Mouse (Mus musculus): ENCODE measurements around the gene Tti1. TPM values are rescaled to one million over a fixed set of nuclear protein-coding genes. Genes with fewer than 3 reads are reported as not detected.

Gene Tti1
- polyA plus RNA-seq, 1 experiment from 2014 or later = 8.1 TPM

DNA sequence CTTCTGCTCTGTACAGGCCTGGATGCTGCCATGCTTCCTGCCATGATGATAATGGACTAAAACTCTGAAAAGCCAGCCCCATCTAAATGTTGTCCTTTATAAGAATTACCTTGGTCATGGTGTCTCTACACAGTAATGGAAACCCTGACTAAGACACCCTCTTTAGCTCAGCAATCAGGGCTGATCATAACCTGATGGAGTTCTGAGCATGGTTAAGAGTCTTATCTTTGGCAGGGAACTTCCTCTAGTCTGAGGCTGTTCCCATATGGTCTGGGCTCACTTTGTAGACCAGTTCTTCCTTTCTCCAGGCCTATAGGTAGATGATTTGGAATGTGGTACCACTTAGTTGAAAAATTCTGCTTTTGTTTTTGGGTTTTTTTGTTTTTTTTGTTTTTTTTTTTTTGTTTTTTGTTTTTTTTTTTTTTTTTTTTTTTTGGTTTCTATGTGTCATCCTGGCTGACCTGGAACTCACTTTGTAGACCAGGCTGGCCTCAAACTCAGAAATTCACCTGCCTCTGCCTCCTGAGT, 40.3 kb upstream of the Tti1 start:
- no peak for TF ChIP-seq CTCF (IDR thresholded peaks at IDR 0.05)
- no peak for TF ChIP-seq EP300 (IDR thresholded peaks at IDR 0.05)
- Histone ChIP-seq H3K9me3 (ENCODE audit: low read length) (no peaks in the 10 kb centered on the region), H3K9ac (replicated peaks; ENCODE audit: low read depth) (no peak overlapping the region), H3K27me3 (replicated peaks; ENCODE audit: insufficient read depth, low read length) (no peaks in the 10 kb centered on the region), H3K36me3 (ENCODE audit: insufficient read depth, low read length) (0 out of 2 replicates have a peak, but pooled peaks cover 5% of the 10 kb centered on the region), H3K4me2 (replicated peaks; ENCODE audit: low read depth, low read length) (no peak overlapping the region), H3K4me3 (ENCODE audit: low read depth, low read length) (no peak overlapping the region), H3K4me1 (ENCODE audit: insufficient read depth, low read depth, low read length) (peaks cover 11% of the 10 kb centered on the region), H3K27ac (ENCODE audit: low read length) (no peak overlapping the region)
- DNase-seq (ENCODE audit: low spot score) = no peak
- no peak for ATAC-seq

GRCm38 (mm10) chr2:158067260-158067824, 39.1 kb upstream of the Tti1 start:
- no peaks in the 10 kb centered on the region for H3K9me3 ChIP-seq (ENCODE audit: low read length)
- DNase-seq (ENCODE audit: low spot score) (peak; percentile 78), ATAC-seq (peak; percentile 84)
- peaks cover 11% of the 10 kb centered on the region for H3K4me1 ChIP-seq (ENCODE audit: insufficient read depth, low read depth, low read length)
- TF ChIP-seq EP300 (IDR thresholded peaks at IDR 0.05) (peak; percentile 71), CTCF (IDR thresholded peaks at IDR 0.05) (peak; percentile 50)
- H3K27ac ChIP-seq (ENCODE audit: low read length) = peak overlapping the region; percentile 55; the same call in 1 of the 2 replicates
- H3K36me3 ChIP-seq (ENCODE audit: insufficient read depth, low read length) = 0 out of 2 replicates have a peak, but pooled peaks cover 5% of the 10 kb centered on the region
- no peak overlapping the region for H3K4me3 ChIP-seq (ENCODE audit: low read depth, low read length)
- WGBS = 77% methylated on average over 5 of the region's 5 CpGs
- H3K9ac ChIP-seq (replicated peaks; ENCODE audit: low read depth) = no peak overlapping the region
- no peak overlapping the region for H3K4me2 ChIP-seq (replicated peaks; ENCODE audit: low read depth, low read length)
- no peaks in the 10 kb centered on the region for H3K27me3 ChIP-seq (replicated peaks; ENCODE audit: insufficient read depth, low read length)

GRCm38 (mm10) chr2:158066456-158066855, 38.2 kb upstream of the Tti1 start:
- H3K9me3 ChIP-seq (ENCODE audit: low read length) = no peaks in the 10 kb centered on the region
- H3K27me3 ChIP-seq (replicated peaks; ENCODE audit: insufficient read depth, low read length) = no peaks in the 10 kb centered on the region
- H3K4me3 ChIP-seq (ENCODE audit: low read depth, low read length) = no peak overlapping the region
- peaks cover 5% of the 10 kb centered on the region; the same call in 1 of the 2 replicates for H3K36me3 ChIP-seq (ENCODE audit: insufficient read depth, low read length)
- peaks cover 6% of the 10 kb centered on the region for H3K4me1 ChIP-seq (ENCODE audit: insufficient read depth, low read depth, low read length)
- ATAC-seq = no peak
- 0 out of 2 replicates have a peak overlapping the region, but pooled peaks have one; percentile 55 for H3K27ac ChIP-seq (ENCODE audit: low read length)
- no peak for DNase-seq (ENCODE audit: low spot score)
- H3K9ac ChIP-seq (replicated peaks; ENCODE audit: low read depth) = no peak overlapping the region
- TF ChIP-seq CTCF (IDR thresholded peaks at IDR 0.05) (no peak), EP300 (IDR thresholded peaks at IDR 0.05) (no peak)
- H3K4me2 ChIP-seq (replicated peaks; ENCODE audit: low read depth, low read length) = no peak overlapping the region

- TF ChIP-seq EP300 (IDR thresholded peaks at IDR 0.05) (no peak), CTCF (IDR thresholded peaks at IDR 0.05) (no peak)
- WGBS = 50% methylated on average over 5 of the region's 5 CpGs
- no peak overlapping the region for H3K4me2 ChIP-seq (replicated peaks; ENCODE audit: low read depth, low read length)
- DNase-seq (ENCODE audit: low spot score) = peak; percentile 49
- no peaks in the 10 kb centered on the region for H3K9me3 ChIP-seq (ENCODE audit: low read length)
- H3K9ac ChIP-seq (replicated peaks; ENCODE audit: low read depth) = no peak overlapping the region
- 0 out of 2 replicates have a peak, but pooled peaks cover 5% of the 10 kb centered on the region for H3K4me1 ChIP-seq (ENCODE audit: insufficient read depth, low read depth, low read length)
- H3K36me3 ChIP-seq (ENCODE audit: insufficient read depth, low read length) = peaks cover 6% of the 10 kb centered on the region
- H3K4me3 ChIP-seq (ENCODE audit: low read depth, low read length) = no peak overlapping the region
- H3K27me3 ChIP-seq (replicated peaks; ENCODE audit: insufficient read depth, low read length) = no peaks in the 10 kb centered on the region
- peak; percentile 73 for ATAC-seq
- H3K27ac ChIP-seq (ENCODE audit: low read length) = peak overlapping the region; percentile 47; the same call in 1 of the 2 replicates
These were observed 36.8 kb upstream of the Tti1 start for GRCm38 (mm10) chr2:158065064-158065463.

GRCm38 (mm10) chr2:158064571-158065048, 36.4 kb upstream of the Tti1 start:
- no peaks in the 10 kb centered on the region for H3K27me3 ChIP-seq (replicated peaks; ENCODE audit: insufficient read depth, low read length)
- 0 out of 2 replicates have a peak overlapping the region, but pooled peaks have one; percentile 10 for H3K27ac ChIP-seq (ENCODE audit: low read length)
- H3K36me3 ChIP-seq (ENCODE audit: insufficient read depth, low read length) = peaks cover 10% of the 10 kb centered on the region
- 0 out of 2 replicates have a peak, but pooled peaks cover 5% of the 10 kb centered on the region for H3K4me1 ChIP-seq (ENCODE audit: insufficient read depth, low read depth, low read length)
- H3K4me3 ChIP-seq (ENCODE audit: low read depth, low read length) = no peak overlapping the region
- no peak overlapping the region for H3K9ac ChIP-seq (replicated peaks; ENCODE audit: low read depth)
- no peak overlapping the region for H3K4me2 ChIP-seq (replicated peaks; ENCODE audit: low read depth, low read length)
- TF ChIP-seq EP300 (IDR thresholded peaks at IDR 0.05) (no peak), CTCF (IDR thresholded peaks at IDR 0.05) (peak; percentile 61)
- whole genome bisulfite sequencing = 37% methylated on average over 3 of the region's 3 CpGs
- no peaks in the 10 kb centered on the region for H3K9me3 ChIP-seq (ENCODE audit: low read length)
- peak; percentile 43 for ATAC-seq
- DNase-seq (ENCODE audit: low spot score) = peak; percentile 77

GRCm38 (mm10) chr2:158063036-158063435, 34.8 kb upstream of the Tti1 start:
- no peaks in the 10 kb centered on the region for H3K27me3 ChIP-seq (replicated peaks; ENCODE audit: insufficient read depth, low read length)
- WGBS = 88% methylated on average over 3 of the region's 3 CpGs
- DNase-seq (ENCODE audit: low spot score) = no peak
- H3K36me3 ChIP-seq (ENCODE audit: insufficient read depth, low read length) = peaks cover 12% of the 10 kb centered on the region
- no peaks in the 10 kb centered on the region for H3K9me3 ChIP-seq (ENCODE audit: low read length)
- 0 out of 2 replicates have a peak, but pooled peaks cover 5% of the 10 kb centered on the region for H3K4me1 ChIP-seq (ENCODE audit: insufficient read depth, low read depth, low read length)
- no peak overlapping the region for H3K27ac ChIP-seq (ENCODE audit: low read length)
- H3K4me2 ChIP-seq (replicated peaks; ENCODE audit: low read depth, low read length) = no peak overlapping the region
- no peak for TF ChIP-seq EP300 (IDR thresholded peaks at IDR 0.05)
- no peak for TF ChIP-seq CTCF (IDR thresholded peaks at IDR 0.05)
- no peak for ATAC-seq
- H3K9ac ChIP-seq (replicated peaks; ENCODE audit: low read depth) = no peak overlapping the region
- H3K4me3 ChIP-seq (ENCODE audit: low read depth, low read length) = no peak overlapping the region

Data from lung, postnatal 0 days (tissue).